Mouse (Mus musculus) liver, adult 2 months (tissue): ENCODE data around the gene B4galnt2. TPM values are rescaled to one million over a fixed set of nuclear protein-coding genes. Genes with fewer than 3 reads are reported as not detected.
"Not testable (repeated sequence)": the region's sequence is repeated elsewhere in the genome, so short reads cannot be mapped to it uniquely, and the experiment has no call there.

ENCODE experiments used
- DNase-seq: peaks from one replicate; pipeline ENCODE4 v3.0.0-alpha.2; 2011; ENCODE audit warnings: low read depth, low spot score; ENCODE audit errors: extremely low read depth
- H3K27ac ChIP-seq: fragments of 200-500 bp; replicated peaks from 2 replicates; pipeline ENCODE4 v1.5.1; 2012; ENCODE audit warnings: low read depth, mild to moderate bottlenecking, control low read depth, inconsistent platforms, low read length; ENCODE audit not compliant: insufficient read depth
- H3K27me3 ChIP-seq: fragments of 200-500 bp; 2 replicates; pipeline ENCODE4 v1.6.1; 2012; ENCODE audit warnings: mild to moderate bottlenecking, moderate library complexity, low read length, inconsistent platforms; ENCODE audit not compliant: control insufficient read depth, insufficient read depth
- H3K36me3 ChIP-seq: fragments of 200-500 bp; 2 replicates; pipeline ENCODE4 v1.6.1; 2012; ENCODE audit warnings: low read length, inconsistent platforms; ENCODE audit not compliant: control insufficient read depth, insufficient read depth
- H3K4me1 ChIP-seq: fragments of 200-500 bp; 2 replicates; pipeline ENCODE4 v1.6.1; 2011; ENCODE audit warnings: low read length; ENCODE audit not compliant: control insufficient read depth, insufficient read depth
- H3K4me3 ChIP-seq: fragments of 200-500 bp; 2 replicates; pipeline ENCODE4 v1.5.1; 2011; ENCODE audit warnings: low read depth, mild to moderate bottlenecking, control low read depth, low read length, moderate library complexity; ENCODE audit not compliant: insufficient read depth
- H3K79me2 ChIP-seq: fragments of 200-500 bp; 2 replicates; pipeline ENCODE4 v1.6.1; 2012; ENCODE audit warnings: inconsistent platforms, mild to moderate bottlenecking, low read length, moderate library complexity; ENCODE audit not compliant: control insufficient read depth, insufficient read depth
- H3K9ac ChIP-seq: fragments of 200-500 bp; 2 replicates; pipeline ENCODE4 v1.6.1; 2012; ENCODE audit warnings: low read depth, mild to moderate bottlenecking, control low read depth, inconsistent platforms, low read length
- CTCF ChIP-seq: fragments of 200-500 bp; IDR thresholded peaks from 2 replicates; pipeline ENCODE4 v1.5.1; 2011; ENCODE audit warnings: low read depth, low read length, control low read depth
- POLR2A ChIP-seq: fragments of 200-500 bp; IDR thresholded peaks from 2 replicates; pipeline ENCODE4 v1.6.1; 2011; ENCODE audit warnings: low read length, control low read depth; ENCODE audit not compliant: insufficient read depth; ENCODE audit errors: extremely low read depth
- WGBS: fragments of 180-500 bp; shearing (Covaris S2); methylation state at CpG from one replicate; pipeline ENCODE4 v1.1.7; 2018; 5-methylcytosine and 5-hydroxymethylcytosine counted together
- polyA plus RNA-seq: library from polyadenylated mRNA; depleted of rRNA; stranded (reverse); fragments of >200 nt; gene quantifications from 2 replicates; pipeline ENCODE4 v1.2.3, GENCODE M21; 2012
- total RNA-seq: library from RNA; depleted of rRNA; stranded (reverse); fragments of >200 nt; gene quantifications from 2 replicates; pipeline ENCODE4 v1.2.3, GENCODE M21; 2014

B4galnt2 gene
- total and polyA plus RNA-seq, 2 experiments: 0.37 TPM; not detected in 1

DNA sequence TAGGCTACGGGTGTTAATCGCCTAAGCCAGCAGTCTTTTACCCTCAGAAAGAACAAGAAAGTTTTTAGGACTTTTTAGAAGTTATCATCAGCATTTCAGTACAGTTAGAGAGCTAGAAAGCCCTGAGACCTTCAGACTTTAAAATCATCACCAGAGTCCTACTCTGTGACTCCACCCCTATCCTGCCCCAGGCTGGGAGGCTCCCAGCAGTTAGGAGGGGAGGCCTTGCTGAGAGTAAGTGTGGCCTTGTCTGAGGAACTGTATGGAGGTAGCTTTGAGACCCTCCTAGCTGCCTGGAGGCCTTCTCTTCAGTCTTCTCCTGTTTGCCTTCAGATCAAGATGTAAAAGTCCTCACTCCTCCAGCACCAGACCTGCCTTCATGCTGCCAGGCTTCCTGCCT is 9.5 kb upstream of the B4galnt2 start:
- no peak for DNase-seq
- peaks cover 7% of the 10 kb centered on the region; the same call in 1 of the 2 replicates for H3K27me3 ChIP-seq
- no peak overlapping the region for H3K4me3 ChIP-seq
- no peaks in the 10 kb centered on the region for H3K79me2 ChIP-seq
- H3K4me1 ChIP-seq: no peaks in the 10 kb centered on the region
- no peak for TF ChIP-seq CTCF
- H3K36me3 ChIP-seq: no peaks in the 10 kb centered on the region
- H3K9ac ChIP-seq: no peak overlapping the region
- 80% methylated on average over 2 of the region's 2 CpGs for WGBS
- no peak overlapping the region for H3K27ac ChIP-seq

DNA sequence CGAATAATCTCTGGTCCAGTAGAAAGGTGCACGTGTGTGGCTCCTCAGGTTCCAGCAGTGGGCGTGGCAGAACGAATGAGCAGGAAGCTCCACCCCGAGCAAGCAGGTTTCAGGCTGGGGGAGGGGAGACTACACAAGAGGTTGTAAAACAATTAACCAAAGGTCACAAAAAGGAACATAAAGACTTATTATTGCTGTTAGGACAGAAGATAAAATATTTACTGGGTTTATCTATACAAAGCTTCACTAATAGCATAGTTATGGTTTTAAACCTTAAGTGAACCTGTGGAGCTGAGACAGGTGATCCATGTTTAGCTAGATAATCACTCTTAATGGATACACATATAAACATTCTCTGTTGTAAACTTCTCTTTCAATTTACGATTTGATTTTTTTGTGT is 8.8 kb upstream of the B4galnt2 start:
- WGBS: 9% methylated on average over 4 of the region's 6 CpGs

GRCm38 (mm10) chr11:95921991-95922621 is 7.4 kb upstream of the B4galnt2 start:
- H3K79me2 ChIP-seq: no peaks in the 10 kb centered on the region
- H3K27ac ChIP-seq: no peak overlapping the region
- DNase-seq: no peak
- no peak overlapping the region for H3K4me3 ChIP-seq
- no peak for TF ChIP-seq CTCF
- no peak for TF ChIP-seq POLR2A
- peaks cover 10% of the 10 kb centered on the region; the same call in 1 of the 2 replicates for H3K27me3 ChIP-seq
- no peak overlapping the region for H3K9ac ChIP-seq
- 65% methylated on average over 12 of the region's 12 CpGs for WGBS
- H3K4me1 ChIP-seq: no peaks in the 10 kb centered on the region
- no peaks in the 10 kb centered on the region for H3K36me3 ChIP-seq

More for the DNA sequence above, 8.8 kb upstream of the B4galnt2 start:
- not testable (repeated sequence) for H3K9ac ChIP-seq, H3K27ac ChIP-seq, H3K36me3 ChIP-seq, H3K4me3 ChIP-seq, DNase-seq, H3K4me1 ChIP-seq, H3K27me3 ChIP-seq, H3K79me2 ChIP-seq

- Histone ChIP-seq H3K27me3 (peaks cover 28% of the 10 kb centered on the region), H3K36me3 (no peaks in the 10 kb centered on the region), H3K79me2 (no peaks in the 10 kb centered on the region), H3K4me1 (no peaks in the 10 kb centered on the region), H3K27ac (no peak overlapping the region), H3K4me3 (no peak overlapping the region), H3K9ac (no peak overlapping the region)
- TF ChIP-seq POLR2A (no peak), CTCF (no peak)
- WGBS: 18% methylated on average over 5 of the region's 5 CpGs
- DNase-seq: no peak
These were observed 1.7 kb upstream of the B4galnt2 start for GRCm38 (mm10) chr11:95916426-95916825.

DNA sequence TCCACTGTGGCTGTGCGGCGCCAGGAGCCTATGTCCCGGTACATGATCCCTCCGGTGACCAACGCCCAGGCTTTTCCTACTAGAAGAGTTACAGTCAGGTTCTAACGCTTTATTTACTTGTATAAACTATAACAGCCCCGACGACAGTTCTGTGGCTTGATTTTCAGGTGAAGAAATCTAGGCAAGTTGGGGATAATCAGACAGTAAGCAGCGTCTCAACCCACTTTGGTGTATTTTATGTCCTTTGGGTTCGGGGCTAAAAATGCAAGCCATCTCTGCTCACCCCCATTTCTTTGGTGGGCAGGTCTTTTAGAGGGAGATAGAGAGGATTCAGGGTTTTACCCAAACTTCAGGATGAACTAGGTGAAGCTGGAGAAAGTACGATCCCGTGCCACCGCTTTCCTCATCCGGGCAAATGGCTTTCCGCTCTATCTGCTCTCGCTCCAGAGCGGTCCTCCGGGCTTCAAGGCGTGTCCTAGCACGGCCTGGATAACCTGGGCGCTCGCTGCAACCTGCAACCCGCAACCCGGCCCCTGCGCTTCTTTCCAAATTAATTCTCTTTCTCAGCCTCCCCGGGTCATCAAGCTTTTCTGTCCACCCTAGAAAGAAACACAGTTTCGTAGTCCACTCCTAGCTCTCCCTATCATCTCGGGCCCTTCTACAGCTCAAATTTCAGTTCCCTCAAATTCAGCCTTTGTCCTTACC is 467 bp upstream of the B4galnt2 start:
- Histone ChIP-seq H3K27me3 (peaks cover 26% of the 10 kb centered on the region), H3K4me3 (no peak overlapping the region)

GRCm38 (mm10) chr11:95913959-95914566 is 628 bp downstream of the B4galnt2 start:
- H3K79me2 ChIP-seq: no peaks in the 10 kb centered on the region
- no peak overlapping the region for H3K4me3 ChIP-seq
- no peak for TF ChIP-seq CTCF
- TF ChIP-seq POLR2A: no peak
- no peak for DNase-seq
- no peak overlapping the region for H3K27ac ChIP-seq
- H3K27me3 ChIP-seq: peaks cover 26% of the 10 kb centered on the region
- H3K4me1 ChIP-seq: no peaks in the 10 kb centered on the region
- no peaks in the 10 kb centered on the region for H3K36me3 ChIP-seq
- WGBS: 7% methylated on average over 14 of the region's 14 CpGs
- no peak overlapping the region for H3K9ac ChIP-seq

More for the DNA sequence above, 467 bp upstream of the B4galnt2 start:
- no peaks in the 10 kb centered on the region for H3K79me2 ChIP-seq
- WGBS: 3% methylated on average over 28 of the region's 28 CpGs
- no peak overlapping the region for H3K27ac ChIP-seq
- no peaks in the 10 kb centered on the region for H3K36me3 ChIP-seq
- DNase-seq: no peak
- H3K4me1 ChIP-seq: no peaks in the 10 kb centered on the region
- TF ChIP-seq POLR2A (no peak), CTCF (no peak)
- no peak overlapping the region for H3K9ac ChIP-seq
